In the genomic region with DNA sequence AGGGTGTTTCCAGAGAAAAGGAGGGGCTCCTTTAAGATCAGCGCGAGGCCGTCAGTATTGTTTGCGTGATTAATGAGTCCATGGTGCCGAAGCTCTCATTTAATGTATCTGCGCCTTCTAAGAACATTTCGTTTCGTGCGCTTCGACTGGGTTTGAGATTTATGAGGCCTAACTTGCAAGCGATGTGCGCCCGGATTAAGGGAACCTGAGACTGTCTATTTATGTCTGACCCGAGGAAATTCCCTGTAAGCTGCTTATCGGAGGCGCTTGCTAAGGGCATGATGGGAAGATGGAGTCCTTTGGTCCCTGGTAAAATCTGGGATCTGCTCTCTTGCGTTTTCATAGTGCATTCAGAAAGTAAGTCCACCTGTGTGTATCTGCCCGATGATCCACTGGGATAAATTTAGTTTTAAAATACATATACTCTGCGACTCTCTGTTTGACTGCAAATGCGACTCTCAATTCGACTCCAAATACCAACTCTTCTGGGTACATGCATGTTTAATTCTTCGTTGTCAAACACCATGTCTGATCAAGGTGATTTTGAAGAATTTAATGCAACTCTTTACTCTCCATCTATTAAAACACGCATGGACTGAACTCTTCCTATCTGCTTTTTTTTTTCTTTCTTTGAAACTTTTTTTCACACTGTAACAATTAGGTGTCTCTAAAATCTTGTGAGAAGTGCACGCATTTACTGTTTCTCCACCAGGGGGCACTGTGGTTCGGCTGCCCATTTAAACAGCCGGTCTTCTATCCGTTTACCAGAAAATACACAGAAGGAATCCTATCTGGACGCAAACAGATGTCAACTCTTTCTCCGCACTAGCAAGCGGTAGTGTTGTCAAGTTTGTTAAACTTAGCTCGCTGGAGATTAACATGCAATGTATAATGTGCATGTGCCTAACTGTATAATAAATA, we compare ENCODE assay signal across 8 mouse cellular contexts.
DNase-seq lines count a peak whose midpoint lies in the region; ATAC-seq and TF ChIP-seq lines count a peak whose summit lies in the region.

No protein-coding gene starts in this region.

- no peaks in the 10 kb centered on the region for H3K36me3 ChIP-seq in liver, postnatal 0 days (replicated peaks; ENCODE audit: insufficient read depth, low read length)

- H3K27ac ChIP-seq in cortical plate, adult 2 months (ENCODE audit: insufficient read depth, low read length): no peak overlapping the region
- H3K27ac ChIP-seq in liver, postnatal 0 days (ENCODE audit: low read depth): no peak overlapping the region

- H3K4me1 ChIP-seq in cortical plate, adult 2 months (ENCODE audit: control insufficient read depth, insufficient read depth, low read length): peaks cover 2% of the 10 kb centered on the region; the same call in 1 of the 2 replicates
- no peaks in the 10 kb centered on the region; the same call in 1 of the 2 replicates for H3K4me1 ChIP-seq in liver, postnatal 0 days (ENCODE audit: insufficient read depth)

- no peaks in the 10 kb centered on the region for H3K27me3 ChIP-seq in liver, postnatal 0 days (ENCODE audit: insufficient read depth, low read length)

- no peak overlapping the region for H3K4me2 ChIP-seq in liver, postnatal 0 days (ENCODE audit: low read depth, low read length)

- no peak for TF ChIP-seq POLR2A in cortical plate, adult 2 months (IDR thresholded peaks at IDR 0.05; ENCODE audit: extremely low read depth, insufficient read depth, low read length)

- H3K9me3 ChIP-seq in liver, postnatal 0 days (ENCODE audit: low read length): no peaks in the 10 kb centered on the region

- intact Hi-C loops in heart, postnatal 14 days (cut with DNase I): loop anchor here (1.0 to 10.0 kb wide), 5 partner anchors 200 to 1666 kb away; no protein-coding TSS in a partner anchor

- 0 out of 2 replicates have a peak, but pooled peaks have one; percentile 30 for TF ChIP-seq EP300 in liver, postnatal 0 days (IDR thresholded peaks at IDR 0.05; ENCODE audit: low read depth)

- peak; percentile 84 to 85 for DNase-seq in B cell, adult 2 months
- peak; percentile 83 to 88 for DNase-seq in heart, postnatal 14 days
- peak; percentile 87 to 89 for DNase-seq in kidney, postnatal 4 days
- DNase-seq in liver, postnatal 0 days: peak; percentile 80
- DNase-seq in retina, postnatal 1 day: peak; percentile 86
- DNase-seq in thymus, postnatal 4 days: peak; percentile 90

- WGBS in liver, postnatal 0 days (ENCODE audit: insufficient replicate concordance): 58% methylated on average over 31 of the region's 31 CpGs

- peak; percentile 63 for ATAC-seq in activated CD4-positive, CD25-positive, alpha-beta regulatory T cell, adult 4 months
- 0 out of 2 replicates have a peak, but pooled peaks have one; percentile 12 for ATAC-seq in liver, postnatal 0 days

- peak; percentile 69 for TF ChIP-seq CTCF in cortical plate, adult 2 months (IDR thresholded peaks at IDR 0.05; ENCODE audit: extremely low read depth, insufficient read depth, low read length)
- peak; percentile 88 for TF ChIP-seq CTCF in liver, postnatal 0 days (IDR thresholded peaks at IDR 0.05; ENCODE audit: low read depth)

- H3K9ac ChIP-seq in liver, postnatal 0 days (replicated peaks): no peak overlapping the region

- H3K4me3 ChIP-seq in cortical plate, adult 2 months (ENCODE audit: insufficient read depth, low read length): no peak overlapping the region
- no peak overlapping the region for H3K4me3 ChIP-seq in liver, postnatal 0 days (ENCODE audit: low read depth, low read length)
